Mouse (Mus musculus): ENCODE measurements around the gene Wdr35.
"Not testable (repeated sequence)": the region's sequence is repeated elsewhere in the genome, so short reads cannot be mapped to it uniquely, and the experiment has no call there.

Gene Wdr35

DNA sequence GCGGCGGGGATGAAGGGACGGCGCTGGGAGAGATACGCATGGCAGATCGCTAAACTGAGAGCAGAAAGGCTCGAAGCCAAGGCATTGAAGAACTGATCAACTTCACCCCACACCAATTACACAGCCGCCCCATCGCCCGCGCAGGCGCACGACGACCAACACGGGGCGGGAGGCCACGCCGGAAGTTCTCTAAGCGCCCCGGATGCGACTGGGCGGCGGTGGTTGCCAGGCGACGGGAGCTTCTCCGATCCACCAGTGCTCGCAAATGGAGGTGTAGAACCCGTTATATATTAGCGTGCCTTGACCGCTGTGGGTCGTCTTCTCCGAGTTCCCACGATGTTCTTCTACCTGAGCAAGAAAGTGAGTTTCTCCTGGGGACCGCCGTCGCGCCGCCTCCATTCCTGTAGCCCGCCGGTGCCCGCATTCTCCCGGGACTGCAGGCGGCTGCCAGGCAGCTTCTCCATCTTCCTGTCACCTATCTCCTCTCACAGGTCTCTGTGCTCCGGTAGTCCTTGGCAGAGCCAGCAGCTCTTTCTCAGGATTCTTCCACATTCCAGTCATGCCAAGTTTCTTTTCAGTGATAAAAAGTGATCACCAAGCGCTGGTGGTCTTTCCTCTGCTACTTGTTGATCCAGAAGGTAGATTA is at the start of gene Wdr35:
TSS of gene Wdr35 (plus strand) at position 73 of the 646 bp plus-strand sequence.
- DNase-seq (ENCODE audit: low read depth in 2 of 2, low spot score in 2 of 2): peak; percentile 88 to 91

GRCm38 (mm10) chr12:8927652-8928051 is 46.0 kb upstream of the Wdr35 start:
- DNase-seq (ENCODE audit: low read depth in 2 of 2, low spot score in 2 of 2): no peak

- DNase-seq (ENCODE audit: low read depth in 2 of 2, low spot score in 2 of 2): no peak
Observed at GRCm38 (mm10) chr12:8928766-8929165, 44.9 kb upstream of the Wdr35 start.

- DNase-seq (ENCODE audit: low read depth in 2 of 2, low spot score in 2 of 2): no peak
Observed at GRCm38 (mm10) chr12:8931083-8931482, 42.6 kb upstream of the Wdr35 start.

DNA sequence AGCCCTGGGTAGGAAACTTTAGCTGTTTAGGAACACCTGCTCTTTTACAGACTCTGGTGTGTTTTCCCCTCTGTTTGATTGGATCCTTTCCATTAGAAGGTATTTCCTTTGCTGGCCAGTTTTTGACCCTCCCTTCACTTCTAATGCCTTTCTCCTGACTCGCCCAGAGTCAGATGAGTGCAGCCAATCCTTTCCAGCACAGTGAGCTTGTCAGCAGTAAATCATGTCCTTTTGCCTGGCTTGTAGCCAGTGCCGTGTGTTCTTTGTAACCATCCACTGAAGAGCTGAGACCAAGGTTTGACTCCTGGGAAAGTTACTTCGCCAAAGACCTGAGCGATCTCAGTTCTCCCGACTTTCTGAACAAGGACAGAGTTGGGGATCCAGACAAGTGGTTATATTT is 38.3 kb upstream of the Wdr35 start:
- no peak for DNase-seq (ENCODE audit: low read depth in 2 of 2, low spot score in 2 of 2)

GRCm38 (mm10) chr12:8936210-8936609 is 37.5 kb upstream of the Wdr35 start:
- not testable (repeated sequence) for DNase-seq (ENCODE audit: low read depth in 2 of 2, low spot score in 2 of 2)

DNA sequence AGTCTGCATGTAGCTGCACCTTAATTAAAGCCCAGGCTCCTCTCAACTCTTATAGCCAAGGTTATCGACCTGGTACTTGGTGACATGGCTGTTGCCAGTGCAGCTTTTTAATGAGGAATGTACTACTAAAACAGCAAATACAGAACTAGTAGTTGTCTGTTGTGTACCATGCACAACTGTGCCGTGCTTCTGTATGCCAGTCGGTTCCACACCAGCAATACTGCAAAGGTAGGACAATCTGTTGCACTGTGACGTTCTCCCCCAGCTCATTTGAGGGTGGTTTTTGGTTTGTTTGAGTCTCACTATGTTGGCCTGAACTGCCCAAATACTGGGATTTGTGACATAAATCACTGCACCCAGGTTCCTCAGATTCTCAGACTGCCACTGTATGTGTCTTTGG is 34.2 kb upstream of the Wdr35 start:
- no peak for DNase-seq (ENCODE audit: low read depth in 2 of 2, low spot score in 2 of 2)

DNA sequence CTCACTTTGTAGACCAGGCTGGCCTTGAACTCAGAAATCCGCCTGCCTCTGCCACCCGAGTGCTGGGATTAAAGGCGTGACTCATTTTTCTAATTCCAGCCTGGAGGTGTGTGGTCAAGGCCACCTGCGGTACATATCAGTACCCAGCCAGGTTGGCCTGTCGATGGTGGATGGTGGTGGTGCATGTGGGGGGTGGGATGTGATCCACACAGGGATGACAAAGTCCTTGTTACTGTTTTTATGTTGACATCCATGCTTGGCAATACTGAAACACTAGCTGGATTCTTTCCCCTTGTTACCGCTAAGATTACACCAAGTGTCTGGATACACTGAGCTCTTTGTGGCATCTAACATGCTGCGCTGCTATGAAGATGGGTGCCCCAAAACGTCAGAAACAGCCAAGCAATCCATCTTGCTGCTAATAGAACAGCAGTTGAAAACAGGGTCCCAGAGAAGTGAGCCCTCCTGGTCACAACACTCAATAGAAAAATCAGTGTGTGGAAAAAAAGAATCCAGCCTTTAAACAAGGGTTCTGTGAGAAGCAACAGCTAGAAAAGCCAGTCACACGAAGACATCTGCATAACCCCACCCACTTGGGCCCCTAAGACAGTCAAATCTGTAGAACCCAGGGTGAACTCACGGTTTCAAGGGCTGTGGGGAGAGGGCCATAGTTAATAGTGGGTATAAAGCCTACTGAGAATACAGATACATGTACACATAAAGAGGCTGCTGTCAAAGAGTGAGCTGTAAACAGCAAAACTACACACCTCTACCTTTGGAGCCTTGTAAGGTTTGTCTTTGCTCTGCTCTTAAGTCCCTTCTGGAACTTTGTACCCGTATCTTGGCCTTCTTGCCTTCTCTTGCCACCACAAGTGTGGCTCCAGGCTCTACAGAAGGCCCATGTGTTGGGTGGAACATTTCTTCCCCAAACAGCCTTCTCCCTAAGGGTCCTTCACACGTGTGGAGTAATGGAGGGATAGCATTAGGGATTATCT is 33.4 kb upstream of the Wdr35 start:
- no peak for DNase-seq (ENCODE audit: low read depth in 2 of 2, low spot score in 2 of 2)

- no peak for DNase-seq (ENCODE audit: low read depth in 2 of 2, low spot score in 2 of 2)
Observed at GRCm38 (mm10) chr12:8941131-8941615, 32.5 kb upstream of the Wdr35 start.

DNA sequence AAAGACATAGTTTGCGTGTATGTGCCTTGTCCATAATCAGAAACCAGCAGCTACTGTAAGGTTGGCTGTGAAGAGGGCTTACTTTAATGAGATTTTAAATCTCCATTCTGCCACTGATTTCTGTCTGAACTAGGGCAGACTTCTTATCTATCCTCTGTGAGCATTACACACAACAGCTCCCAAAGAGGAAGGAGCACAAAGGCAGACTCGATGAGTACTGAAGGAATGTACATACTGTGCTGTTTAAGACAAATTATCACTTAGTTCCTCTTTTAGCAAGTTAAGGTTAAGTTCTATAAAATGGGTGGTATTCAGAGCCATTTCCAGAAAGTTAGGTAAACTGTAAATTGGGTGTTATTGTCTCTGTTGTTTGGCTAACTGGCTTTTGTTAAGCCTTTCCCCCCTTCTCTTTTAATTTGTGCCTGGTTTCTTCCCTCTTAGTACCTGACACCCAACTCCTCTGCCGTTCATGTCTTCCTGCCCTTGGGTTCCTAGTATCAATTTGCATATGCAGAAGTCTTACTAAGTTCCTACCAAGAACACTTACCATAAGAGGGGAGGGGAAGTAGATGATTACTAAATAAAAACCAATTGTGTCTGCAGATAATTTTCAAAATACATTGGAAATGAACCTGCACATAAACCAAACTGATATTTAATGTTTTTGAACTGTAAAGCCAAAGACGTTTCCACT is 31.8 kb upstream of the Wdr35 start:
- DNase-seq (ENCODE audit: low read depth in 2 of 2, low spot score in 2 of 2): no peak

- DNase-seq (ENCODE audit: low read depth in 2 of 2, low spot score in 2 of 2): no peak
Observed at GRCm38 (mm10) chr12:8947163-8947562, 26.5 kb upstream of the Wdr35 start.

DNA sequence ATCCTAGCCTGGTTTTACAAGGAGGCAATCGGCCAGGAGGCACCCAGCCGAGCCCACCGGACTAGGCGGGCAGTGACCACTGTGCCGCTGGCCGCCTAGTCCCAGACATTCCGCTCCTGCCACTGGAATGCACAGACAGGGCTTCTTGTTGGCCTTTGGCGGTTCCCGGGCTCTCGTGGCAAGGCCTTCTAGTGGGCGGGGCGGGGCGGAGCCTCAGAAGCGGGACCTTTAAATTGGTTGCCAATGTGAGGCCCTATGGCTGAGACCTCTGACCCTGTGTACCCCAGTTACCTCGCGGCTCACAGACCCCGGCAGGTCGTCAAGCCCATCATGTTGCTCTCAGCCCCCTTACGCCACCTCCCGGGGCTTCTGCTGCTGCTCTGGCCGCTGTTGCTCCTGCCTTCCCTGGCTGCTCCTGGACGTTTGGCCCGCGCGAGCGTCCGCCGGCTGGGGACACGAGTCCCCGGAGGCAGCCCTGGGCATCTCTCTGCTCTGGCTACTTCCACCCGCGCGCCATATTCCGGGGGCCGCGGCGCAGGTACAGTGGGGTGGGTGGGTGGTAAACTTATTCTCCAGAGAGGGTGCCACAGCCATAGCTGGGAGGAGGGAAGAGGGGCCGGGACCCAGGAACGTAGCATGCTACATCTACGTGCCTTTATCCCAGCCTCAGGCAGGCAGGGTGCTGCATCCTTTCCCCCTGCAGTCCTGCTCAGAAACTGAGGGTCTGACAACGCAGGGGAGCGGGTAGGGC is 25.8 kb upstream of the Wdr35 start, which contains the start of gene Matn3:
TSS of gene Matn3 (plus strand) at position 216 of the 751 bp plus-strand sequence.
- no peak for DNase-seq (ENCODE audit: low read depth in 2 of 2, low spot score in 2 of 2)

DNA sequence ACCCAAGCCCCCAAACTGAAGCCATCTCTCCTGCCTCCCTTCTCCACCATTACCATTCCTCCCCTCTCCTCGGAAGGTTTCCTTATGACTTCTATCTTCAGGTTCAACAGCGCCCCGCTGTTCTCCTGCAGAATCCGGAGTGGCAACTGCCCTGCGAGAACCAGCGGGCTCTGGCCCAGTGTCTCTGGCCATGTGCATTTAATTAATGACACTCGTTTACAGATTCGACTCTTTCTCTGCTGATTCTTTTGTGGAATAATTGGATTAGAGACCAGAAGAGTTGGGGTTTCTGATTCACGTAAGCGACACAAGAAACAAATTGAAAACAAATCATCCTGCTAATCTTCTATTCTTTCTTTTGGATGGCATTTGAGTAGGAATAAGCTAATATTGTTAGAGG is 20.6 kb upstream of the Wdr35 start:
- no peak for DNase-seq (ENCODE audit: low read depth in 2 of 2, low spot score in 2 of 2)

DNA sequence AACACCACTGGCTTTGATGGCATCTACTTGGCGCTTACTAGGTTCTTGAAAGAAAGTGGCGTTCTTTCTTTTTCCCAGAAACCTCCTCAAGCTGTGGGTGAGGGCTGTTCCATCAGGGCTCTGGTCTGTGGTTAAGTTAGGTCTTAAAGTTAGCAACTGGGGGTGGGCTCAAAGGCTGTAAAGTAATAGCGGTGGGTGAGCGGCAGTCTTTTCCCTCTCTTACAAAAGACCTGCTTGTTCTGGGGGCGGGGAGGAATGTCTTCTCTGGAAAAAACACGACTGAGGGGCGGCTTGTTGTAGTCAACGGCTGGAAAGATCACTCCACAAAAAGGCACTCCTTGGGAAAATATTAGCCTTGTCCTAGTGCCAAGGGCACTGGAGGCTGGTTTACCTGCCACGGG is 19.5 kb upstream of the Wdr35 start:
- no peak for DNase-seq (ENCODE audit: low read depth in 2 of 2, low spot score in 2 of 2)

GRCm38 (mm10) chr12:8961607-8962316 is 11.9 kb upstream of the Wdr35 start:
- no peak for DNase-seq (ENCODE audit: low read depth in 2 of 2, low spot score in 2 of 2)

DNA sequence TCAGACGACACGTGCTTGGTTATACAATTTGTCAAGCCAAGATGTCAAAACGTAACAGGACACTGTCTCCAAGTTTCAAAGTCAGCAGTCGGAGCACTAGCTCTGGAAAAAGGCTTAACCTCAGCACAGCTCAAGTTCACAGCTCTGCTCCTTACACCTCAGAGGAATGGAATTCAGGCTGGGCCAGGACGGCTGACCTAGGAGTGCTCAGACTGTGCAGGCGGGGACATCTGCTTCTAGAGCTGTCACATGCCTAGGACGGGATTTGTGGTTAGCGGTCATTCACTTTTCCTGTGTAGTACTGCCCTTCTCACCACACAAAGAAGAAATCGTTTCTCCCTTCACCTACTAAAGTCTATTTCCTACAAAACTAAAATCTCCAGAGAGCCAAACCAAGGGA is 3.9 kb upstream of the Wdr35 start:
- DNase-seq (ENCODE audit: low read depth in 2 of 2, low spot score in 2 of 2): no peak

GRCm38 (mm10) chr12:8975076-8975475 is 1.4 kb downstream of the Wdr35 start:
- no peak for DNase-seq (ENCODE audit: low read depth in 2 of 2, low spot score in 2 of 2)

GRCm38 (mm10) chr12:8993231-8993630 is 19.5 kb downstream of the Wdr35 start:
- no peak for DNase-seq (ENCODE audit: low read depth in 2 of 2, low spot score in 2 of 2)

DNA sequence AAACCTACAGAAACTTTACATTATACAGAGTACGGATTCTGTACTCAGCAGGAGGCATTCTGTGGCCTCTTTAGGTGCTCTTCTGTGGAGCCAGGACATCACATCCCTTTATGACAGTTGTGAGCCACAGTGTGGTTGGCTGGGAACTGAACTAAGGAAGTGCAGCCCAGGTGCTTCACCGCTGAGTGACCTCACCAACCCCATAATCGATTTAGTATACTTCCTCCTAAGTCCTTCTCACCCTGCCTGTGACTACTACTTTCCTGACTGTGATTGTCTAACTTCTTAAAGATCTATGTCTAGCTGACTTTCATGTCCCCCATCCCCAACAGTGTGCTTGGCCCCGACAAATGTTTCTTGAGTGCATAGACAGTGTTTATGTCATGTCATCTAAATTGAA is 24.6 kb downstream of the Wdr35 start:
- no peak for DNase-seq (ENCODE audit: low read depth in 2 of 2, low spot score in 2 of 2)

- peak; percentile 26 to 62 for DNase-seq (ENCODE audit: low read depth in 2 of 2, low spot score in 2 of 2)
Observed at GRCm38 (mm10) chr12:9002038-9002648, 28.5 kb downstream of the Wdr35 start.

Data from CD8-positive naive resting alpha-beta T cell, adult 2 months (primary cell).